Mouse (Mus musculus) liver, adult (tissue): Measurements from ENCODE around the gene 2410002F23Rik.

Experiments used
- GATA4 ChIP-seq: IDR thresholded peaks from 2 replicates; pipeline ENCODE4 v1.6.1; 2014; ENCODE audit warnings: mild to moderate bottlenecking, low read length; ENCODE audit not compliant: insufficient replicate concordance

The 2410002F23Rik gene

DNA sequence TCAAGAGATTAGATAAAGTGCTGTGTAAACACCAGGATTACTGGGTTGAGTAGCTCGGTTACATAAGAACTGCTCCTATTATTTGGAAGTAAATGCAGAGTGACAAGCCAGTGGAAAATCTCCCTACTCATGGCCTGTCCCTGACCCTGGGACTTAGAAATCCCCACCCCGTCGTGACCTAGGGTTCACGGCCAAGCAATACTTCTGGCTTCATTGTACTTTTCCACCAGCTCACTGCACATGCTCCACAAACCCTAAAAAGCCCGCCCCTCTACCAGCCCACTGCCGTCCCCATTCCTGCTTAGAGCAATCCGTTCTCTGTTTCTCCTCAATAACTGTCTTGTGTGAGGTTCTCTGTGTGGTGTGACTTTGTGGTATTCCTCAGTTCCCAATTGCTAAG, 41.2 kb downstream of the 2410002F23Rik start:
- no peak for TF ChIP-seq GATA4

DNA sequence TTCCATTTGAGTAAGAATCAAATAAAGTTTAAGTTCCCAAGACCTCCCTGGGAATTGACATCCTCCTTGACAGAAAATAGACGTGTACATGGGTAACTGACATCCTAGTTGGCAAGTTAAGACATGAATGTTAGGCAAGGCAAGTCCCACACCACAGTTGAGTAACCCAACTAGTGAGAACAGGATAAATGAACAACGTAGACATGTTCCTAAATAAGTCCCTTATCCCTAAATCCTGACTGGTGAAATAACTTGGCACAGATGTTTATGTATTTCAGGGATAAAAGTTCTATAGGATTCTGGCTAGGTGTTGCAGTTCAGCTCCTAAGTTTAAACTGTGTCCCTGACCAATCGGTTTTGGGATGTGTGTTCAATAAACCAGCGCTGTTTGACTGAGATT, 44.5 kb downstream of the 2410002F23Rik start:
- TF ChIP-seq GATA4 = no peak

DNA sequence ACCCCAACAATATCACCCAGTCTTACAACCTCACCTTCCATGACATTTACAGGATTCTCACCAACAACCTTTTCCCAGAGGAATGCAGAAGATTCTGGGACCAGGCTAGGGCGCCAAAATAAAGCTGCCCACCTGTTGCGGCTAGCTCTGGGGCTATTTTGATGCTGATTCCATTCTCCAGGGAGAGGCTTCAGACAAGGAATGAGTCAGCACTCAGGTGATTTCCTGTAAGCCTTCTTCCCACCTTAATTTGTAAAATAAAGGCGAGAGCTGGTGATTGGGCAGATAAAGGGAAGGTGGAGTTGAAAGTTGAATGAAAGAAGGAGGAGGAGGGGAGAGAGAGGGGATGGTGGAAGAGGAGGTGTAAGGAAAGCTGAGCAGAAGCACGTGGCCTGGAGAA, 44.9 kb downstream of the 2410002F23Rik start:
- no peak for TF ChIP-seq GATA4
